Mouse (Mus musculus) intestine, embryonic 14.5 days (tissue): ENCODE measurements around the gene Prkch. TPM values are rescaled to one million over a fixed set of nuclear protein-coding genes. Genes with fewer than 3 reads are reported as not detected.

Experiments used
- ATAC-seq: fragments of 200-750 bp; cut with Nextera tagmentation; replicated peaks from 2 replicates; pipeline ENCODE4 v1.8.0; 2017; ENCODE audit warnings: low read depth, moderate number of reproducible peaks, moderate TSS enrichment, moderate library complexity; ENCODE audit not compliant: low FRiP score, low TSS enrichment
- DNase-seq: peaks from one replicate; pipeline ENCODE4 v3.0.0-alpha.2; 2018; ENCODE audit warnings: low spot score
- H3K27ac ChIP-seq: fragments of 300-500 bp; sonication (generic); 2 replicates; pipeline ENCODE4 v1.5.1; 2014; ENCODE audit warnings: low read depth, mild to moderate bottlenecking, control low read depth
- H3K27me3 ChIP-seq: fragments of 300-500 bp; sonication (generic); replicated peaks from 2 replicates; pipeline ENCODE4 v1.6.1; 2014; ENCODE audit warnings: low read length, control low read depth; ENCODE audit not compliant: control insufficient read depth, insufficient read depth
- H3K36me3 ChIP-seq: fragments of 300-500 bp; sonication (generic); 2 replicates; pipeline ENCODE4 v1.6.1; 2014; ENCODE audit warnings: low read length, control low read depth; ENCODE audit not compliant: control insufficient read depth, insufficient read depth
- H3K4me1 ChIP-seq: fragments of 300-500 bp; sonication (generic); replicated peaks from 2 replicates; pipeline ENCODE4 v1.6.1; 2014; ENCODE audit warnings: low read length, control low read depth, mixed read lengths; ENCODE audit not compliant: control insufficient read depth, insufficient read depth
- H3K4me2 ChIP-seq: fragments of 300-500 bp; sonication (generic); 2 replicates; pipeline ENCODE4 v1.6.1; 2014; ENCODE audit warnings: low read length
- H3K4me3 ChIP-seq: fragments of 300-500 bp; sonication (generic); 2 replicates; pipeline ENCODE4 v1.5.1; 2014; ENCODE audit warnings: low read depth, low read length, control low read depth, mixed read lengths
- H3K9ac ChIP-seq: fragments of 300-500 bp; sonication (generic); 2 replicates; pipeline ENCODE4 v1.6.1; 2014; ENCODE audit warnings: mild to moderate bottlenecking, low read length
- H3K9me3 ChIP-seq: fragments of 300-500 bp; sonication (generic); 2 replicates; pipeline ENCODE4 v1.6.1; 2016; ENCODE audit warnings: low read length, control low read depth; ENCODE audit not compliant: control insufficient read depth
- WGBS: fragments of 180-500 bp; shearing (Covaris S2); extraction: QIAGEN DNeasy Blood & Tissue Kit; methylation state at CpG from one replicate; pipeline ENCODE4 v1.1.7; 2014; 5-methylcytosine and 5-hydroxymethylcytosine counted together
- polyA plus RNA-seq: library from polyadenylated mRNA; unstranded; fragments of >200 nt; fragmentation: Nextera tagmentation; extraction: Ambion mirVana; gene quantifications from 2 replicates; pipeline ENCODE4 v1.2.1, GENCODE M21; 2014

The Prkch gene
- polyA plus RNA-seq, 1 experiment from 2014 or later = 8.0 TPM

DNA sequence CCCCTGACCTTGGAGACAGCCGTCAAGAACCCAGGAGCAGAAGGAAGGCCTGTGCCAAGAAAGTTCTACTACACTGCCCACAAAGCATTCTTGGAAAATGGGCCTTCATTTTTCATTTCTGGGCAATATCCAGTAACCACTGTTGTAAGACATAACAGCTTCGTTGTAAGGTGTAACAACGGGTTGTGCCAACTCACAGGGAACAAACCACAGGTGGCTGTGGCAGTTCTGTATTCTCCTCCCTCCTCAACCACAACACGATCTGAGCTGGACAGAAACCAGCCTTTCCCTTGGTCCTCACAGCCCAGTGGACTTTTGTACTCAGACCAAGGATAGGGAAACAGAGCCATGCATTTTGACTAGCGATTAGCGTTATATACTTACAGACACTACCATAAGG is 171.9 kb downstream of the Prkch start:
- DNase-seq (no peak), ATAC-seq (no peak)
- no peaks in the 10 kb centered on the region for H3K9me3 ChIP-seq
- H3K4me2 ChIP-seq = no peak overlapping the region
- H3K36me3 ChIP-seq = no peaks in the 10 kb centered on the region
- no peaks in the 10 kb centered on the region for H3K27me3 ChIP-seq
- no peak overlapping the region for H3K9ac ChIP-seq
- H3K4me3 ChIP-seq = no peak overlapping the region
- H3K27ac ChIP-seq = no peak overlapping the region
- WGBS = 88% methylated on average over 6 of the region's 6 CpGs
- H3K4me1 ChIP-seq = no peaks in the 10 kb centered on the region

DNA sequence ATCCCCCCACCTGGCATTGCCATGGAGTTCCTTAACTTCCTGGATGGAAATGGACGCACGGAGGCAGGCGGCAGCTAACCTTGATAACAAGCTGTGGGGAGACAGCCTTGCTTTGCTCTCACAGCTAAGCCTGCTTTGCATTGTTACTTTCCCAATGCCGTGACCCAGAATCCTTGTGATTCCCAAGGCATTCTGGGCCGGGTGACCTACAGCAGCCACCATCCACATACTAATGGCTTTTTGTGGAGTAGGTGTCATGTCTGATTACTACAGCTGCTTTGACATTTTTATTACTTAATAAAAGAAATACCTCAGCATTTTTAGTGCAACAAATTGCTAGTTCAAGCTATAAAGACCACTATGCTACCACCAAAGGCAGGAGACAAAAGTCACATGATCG is 177.4 kb downstream of the Prkch start:
- peaks cover 8% of the 10 kb centered on the region for H3K4me1 ChIP-seq
- 78% methylated on average over 6 of the region's 6 CpGs for WGBS
- H3K4me3 ChIP-seq = no peak overlapping the region
- H3K4me2 ChIP-seq = no peak overlapping the region
- no peaks in the 10 kb centered on the region for H3K27me3 ChIP-seq
- no peaks in the 10 kb centered on the region for H3K36me3 ChIP-seq
- H3K27ac ChIP-seq = no peak overlapping the region
- ATAC-seq (no peak), DNase-seq (no peak)
- no peak overlapping the region for H3K9ac ChIP-seq
- no peaks in the 10 kb centered on the region for H3K9me3 ChIP-seq

- 67% methylated on average over 3 of the region's 3 CpGs for WGBS
- H3K9me3 ChIP-seq = no peaks in the 10 kb centered on the region
- no peak overlapping the region for H3K9ac ChIP-seq
- H3K4me1 ChIP-seq = peaks cover 8% of the 10 kb centered on the region
- H3K36me3 ChIP-seq = no peaks in the 10 kb centered on the region
- DNase-seq = no peak
- H3K4me2 ChIP-seq = no peak overlapping the region
- ATAC-seq = no peak
- H3K4me3 ChIP-seq = no peak overlapping the region
- H3K27me3 ChIP-seq = no peaks in the 10 kb centered on the region
- no peak overlapping the region for H3K27ac ChIP-seq
Observed at GRCm38 (mm10) chr12:73762762-73763161, 178.2 kb downstream of the Prkch start.

GRCm38 (mm10) chr12:73764649-73765525 is 180.3 kb downstream of the Prkch start:
- H3K4me3 ChIP-seq = no peak overlapping the region
- no peak overlapping the region for H3K9ac ChIP-seq
- no peaks in the 10 kb centered on the region for H3K36me3 ChIP-seq
- H3K4me2 ChIP-seq = no peak overlapping the region
- peaks cover 8% of the 10 kb centered on the region for H3K4me1 ChIP-seq
- no peaks in the 10 kb centered on the region for H3K27me3 ChIP-seq
- ATAC-seq (no peak), DNase-seq (peak; percentile 55)
- H3K9me3 ChIP-seq = no peaks in the 10 kb centered on the region
- H3K27ac ChIP-seq = no peak overlapping the region; the same call in 1 of the 2 replicates
- 59% methylated on average over 15 of the region's 15 CpGs for WGBS

GRCm38 (mm10) chr12:73766152-73766551 is 181.6 kb downstream of the Prkch start:
- DNase-seq (no peak), ATAC-seq (no peak)
- Histone ChIP-seq H3K4me3 (no peak overlapping the region), H3K27me3 (no peaks in the 10 kb centered on the region), H3K9ac (no peak overlapping the region), H3K27ac (no peak overlapping the region), H3K36me3 (no peaks in the 10 kb centered on the region), H3K9me3 (no peaks in the 10 kb centered on the region), H3K4me2 (no peak overlapping the region), H3K4me1 (peaks cover 8% of the 10 kb centered on the region)
- WGBS = 86% methylated on average over 8 of the region's 8 CpGs

DNA sequence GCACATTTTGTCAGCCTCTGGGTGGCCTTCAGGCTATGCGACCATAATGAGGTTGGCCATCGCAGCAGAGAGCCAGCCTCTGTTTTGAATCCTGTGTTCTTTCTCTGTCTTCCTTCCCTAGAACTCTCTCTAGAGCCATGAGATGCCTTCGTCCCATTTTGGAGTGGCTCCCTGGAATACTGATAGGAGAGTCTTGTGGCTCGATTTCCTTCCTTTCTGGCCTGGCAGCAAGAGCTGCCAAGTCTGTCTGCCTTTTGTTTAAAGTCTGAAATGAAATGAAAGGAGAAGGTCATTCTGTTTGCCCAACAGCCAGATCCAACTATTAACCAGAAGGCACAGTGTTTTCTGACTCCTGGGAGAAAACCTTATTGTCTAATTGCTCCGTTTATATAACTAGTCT is 184.2 kb downstream of the Prkch start:
- DNase-seq (no peak), ATAC-seq (no peak)
- Histone ChIP-seq H3K27ac (no peak overlapping the region), H3K9ac (no peak overlapping the region), H3K4me1 (peaks cover 8% of the 10 kb centered on the region), H3K36me3 (no peaks in the 10 kb centered on the region), H3K4me2 (no peak overlapping the region), H3K27me3 (no peaks in the 10 kb centered on the region), H3K9me3 (no peaks in the 10 kb centered on the region), H3K4me3 (no peak overlapping the region)
- 78% methylated on average over 5 of the region's 5 CpGs for WGBS

DNA sequence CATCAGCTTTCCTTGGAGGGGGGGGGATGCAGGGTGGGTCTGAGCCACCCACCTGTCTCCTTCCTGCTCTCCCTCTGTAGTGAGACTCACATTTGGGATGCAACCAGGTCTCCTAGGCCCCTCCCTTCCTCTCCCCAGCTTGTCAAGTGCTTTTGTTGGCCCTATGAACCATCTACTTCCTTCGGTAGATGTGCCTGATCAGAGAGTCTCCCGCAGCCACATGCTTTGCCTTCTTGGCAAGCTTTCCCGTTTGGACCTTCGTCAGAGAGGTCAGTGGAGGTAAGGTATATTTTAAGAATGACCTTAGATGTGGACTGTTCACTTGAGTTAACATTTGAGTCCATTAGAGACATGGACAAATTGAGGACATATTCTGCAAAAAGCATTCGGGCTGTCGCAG is 184.9 kb downstream of the Prkch start:
- no peak overlapping the region for H3K4me2 ChIP-seq
- no peak overlapping the region for H3K9ac ChIP-seq
- no peaks in the 10 kb centered on the region for H3K9me3 ChIP-seq
- H3K4me3 ChIP-seq = no peak overlapping the region
- no peaks in the 10 kb centered on the region for H3K27me3 ChIP-seq
- 86% methylated on average over 6 of the region's 6 CpGs for WGBS
- ATAC-seq (no peak), DNase-seq (no peak)
- H3K27ac ChIP-seq = no peak overlapping the region
- H3K4me1 ChIP-seq = peaks cover 5% of the 10 kb centered on the region
- H3K36me3 ChIP-seq = no peaks in the 10 kb centered on the region

GRCm38 (mm10) chr12:73770771-73771170 is 186.2 kb downstream of the Prkch start:
- Histone ChIP-seq H3K27me3 (no peaks in the 10 kb centered on the region), H3K4me3 (no peak overlapping the region), H3K36me3 (no peaks in the 10 kb centered on the region), H3K4me2 (no peak overlapping the region), H3K9me3 (no peaks in the 10 kb centered on the region), H3K4me1 (no peaks in the 10 kb centered on the region), H3K27ac (no peak overlapping the region), H3K9ac (no peak overlapping the region)
- DNase-seq (no peak), ATAC-seq (no peak)
- 94% methylated on average over 1 of the region's 1 CpGs for whole genome bisulfite sequencing

GRCm38 (mm10) chr12:73774793-73775385 is 190.3 kb downstream of the Prkch start:
- Histone ChIP-seq H3K9ac (no peak overlapping the region), H3K36me3 (no peaks in the 10 kb centered on the region), H3K27me3 (no peaks in the 10 kb centered on the region), H3K4me3 (no peak overlapping the region), H3K27ac (no peak overlapping the region), H3K4me2 (no peak overlapping the region), H3K4me1 (no peaks in the 10 kb centered on the region), H3K9me3 (no peaks in the 10 kb centered on the region)
- ATAC-seq (no peak), DNase-seq (no peak)
- WGBS = 83% methylated on average over 7 of the region's 7 CpGs
